Mouse (Mus musculus): ENCODE results near the gene Bag3. TPM values are rescaled to one million over a fixed set of nuclear protein-coding genes. Genes with fewer than 3 reads are reported as not detected.
"Not testable (repeated sequence)": the region's sequence is repeated elsewhere in the genome, so short reads cannot be mapped to it uniquely, and the experiment has no call there.

The Bag3 gene
- polyA plus RNA-seq, 1 experiment from 2014 or later = 13.6 TPM

- Histone ChIP-seq H3K9me3 (ENCODE audit: control insufficient read depth, low read length) (no peaks in the 10 kb centered on the region), H3K4me2 (ENCODE audit: low read length) (no peak overlapping the region), H3K9ac (ENCODE audit: low read length) (no peak overlapping the region), H3K27me3 (replicated peaks; ENCODE audit: control insufficient read depth, insufficient read depth, low read length) (no peaks in the 10 kb centered on the region), H3K4me1 (replicated peaks; ENCODE audit: control insufficient read depth, insufficient read depth, low read length) (no peaks in the 10 kb centered on the region), H3K27ac (ENCODE audit: low read depth) (no peak overlapping the region), H3K36me3 (ENCODE audit: control insufficient read depth, insufficient read depth, low read length) (no peaks in the 10 kb centered on the region), H3K4me3 (ENCODE audit: low read depth, low read length) (no peak overlapping the region)
- DNase-seq (ENCODE audit: low spot score) = no peak
- no peak for ATAC-seq (replicated peaks; ENCODE audit: low FRiP score, low TSS enrichment, low read depth)
- 70% methylated on average over 7 of the region's 7 CpGs for WGBS
Observed at GRCm38 (mm10) chr7:128566311-128566710, 42.9 kb downstream of the Bag3 start.

DNA sequence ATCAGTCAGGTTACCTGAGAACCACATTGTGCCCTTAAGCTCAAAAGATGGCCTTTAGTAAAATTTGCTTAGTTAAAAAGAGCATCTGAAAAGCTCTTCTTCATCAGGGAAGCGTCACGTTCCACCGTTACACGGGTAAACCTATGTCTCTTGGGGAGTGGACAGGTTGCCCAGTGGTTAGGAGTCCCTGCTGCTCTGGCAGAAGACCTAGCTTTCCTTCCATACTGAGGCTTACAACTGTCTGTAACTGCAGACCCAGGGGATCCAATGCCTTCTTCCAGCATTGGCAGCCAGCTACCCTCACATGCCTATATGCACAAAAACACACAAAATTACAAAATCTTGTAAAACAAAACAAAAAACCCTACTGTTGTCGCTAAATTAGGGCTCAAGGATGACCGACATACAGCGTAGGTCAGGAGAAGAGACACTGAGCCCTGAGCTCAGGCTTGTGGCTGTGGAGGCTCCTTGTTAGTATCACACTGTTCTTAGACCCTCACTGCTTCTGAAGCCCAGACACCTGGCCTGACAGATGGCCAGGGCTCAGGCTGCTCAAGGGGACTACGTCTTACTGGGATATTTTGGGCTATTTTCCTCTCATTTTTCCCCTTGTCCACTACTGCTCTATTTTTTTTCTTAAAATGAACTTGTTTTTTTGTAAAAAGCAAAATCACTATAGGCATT, 44.3 kb downstream of the Bag3 start:
- H3K4me1 ChIP-seq (replicated peaks; ENCODE audit: control insufficient read depth, insufficient read depth, low read length) = no peaks in the 10 kb centered on the region
- WGBS = 84% methylated on average over 8 of the region's 8 CpGs

GRCm38 (mm10) chr7:128569429-128569828, 46.0 kb downstream of the Bag3 start:
- not testable (repeated sequence) for H3K9ac ChIP-seq (ENCODE audit: low read length); H3K4me2 ChIP-seq (ENCODE audit: low read length); H3K9me3 ChIP-seq (ENCODE audit: control insufficient read depth, low read length); DNase-seq (ENCODE audit: low spot score); H3K27me3 ChIP-seq (replicated peaks; ENCODE audit: control insufficient read depth, insufficient read depth, low read length); ATAC-seq (replicated peaks; ENCODE audit: low FRiP score, low TSS enrichment, low read depth); H3K4me3 ChIP-seq (ENCODE audit: low read depth, low read length); H3K27ac ChIP-seq (ENCODE audit: low read depth); H3K4me1 ChIP-seq (replicated peaks; ENCODE audit: control insufficient read depth, insufficient read depth, low read length); H3K36me3 ChIP-seq (ENCODE audit: control insufficient read depth, insufficient read depth, low read length)
- WGBS = 88% methylated on average over 2 of the region's 2 CpGs

More for the DNA sequence above, 44.3 kb downstream of the Bag3 start:
- H3K27me3 ChIP-seq (replicated peaks; ENCODE audit: control insufficient read depth, insufficient read depth, low read length) = no peaks in the 10 kb centered on the region
- no peak overlapping the region for H3K9ac ChIP-seq (ENCODE audit: low read length)
- no peak for ATAC-seq (replicated peaks; ENCODE audit: low FRiP score, low TSS enrichment, low read depth)
- no peak overlapping the region for H3K27ac ChIP-seq (ENCODE audit: low read depth)
- no peaks in the 10 kb centered on the region for H3K9me3 ChIP-seq (ENCODE audit: control insufficient read depth, low read length)
- H3K4me2 ChIP-seq (ENCODE audit: low read length) = no peak overlapping the region
- H3K4me3 ChIP-seq (ENCODE audit: low read depth, low read length) = no peak overlapping the region
- H3K36me3 ChIP-seq (ENCODE audit: control insufficient read depth, insufficient read depth, low read length) = no peaks in the 10 kb centered on the region
- DNase-seq (ENCODE audit: low spot score) = no peak

- Histone ChIP-seq H3K4me2 (ENCODE audit: low read length) (no peak overlapping the region), H3K9me3 (ENCODE audit: control insufficient read depth, low read length) (no peaks in the 10 kb centered on the region), H3K36me3 (ENCODE audit: control insufficient read depth, insufficient read depth, low read length) (no peaks in the 10 kb centered on the region), H3K4me1 (replicated peaks; ENCODE audit: control insufficient read depth, insufficient read depth, low read length) (no peaks in the 10 kb centered on the region), H3K27me3 (replicated peaks; ENCODE audit: control insufficient read depth, insufficient read depth, low read length) (no peaks in the 10 kb centered on the region), H3K9ac (ENCODE audit: low read length) (no peak overlapping the region), H3K27ac (ENCODE audit: low read depth) (no peak overlapping the region), H3K4me3 (ENCODE audit: low read depth, low read length) (no peak overlapping the region)
- no peak for ATAC-seq (replicated peaks; ENCODE audit: low FRiP score, low TSS enrichment, low read depth)
- no peak for DNase-seq (ENCODE audit: low spot score)
- WGBS = 82% methylated on average over 8 of the region's 8 CpGs
Observed at GRCm38 (mm10) chr7:128569987-128570656, 46.7 kb downstream of the Bag3 start.

- DNase-seq (ENCODE audit: low spot score); H3K4me1 ChIP-seq (replicated peaks; ENCODE audit: control insufficient read depth, insufficient read depth, low read length); ATAC-seq (replicated peaks; ENCODE audit: low FRiP score, low TSS enrichment, low read depth); H3K9ac ChIP-seq (ENCODE audit: low read length); H3K36me3 ChIP-seq (ENCODE audit: control insufficient read depth, insufficient read depth, low read length); H3K27ac ChIP-seq (ENCODE audit: low read depth); H3K27me3 ChIP-seq (replicated peaks; ENCODE audit: control insufficient read depth, insufficient read depth, low read length); H3K4me2 ChIP-seq (ENCODE audit: low read length); H3K4me3 ChIP-seq (ENCODE audit: low read depth, low read length); H3K9me3 ChIP-seq (ENCODE audit: control insufficient read depth, low read length): not testable (repeated sequence)
- 84% methylated on average over 7 of the region's 7 CpGs for WGBS
Observed at GRCm38 (mm10) chr7:128570657-128571056, 47.2 kb downstream of the Bag3 start.

DNA sequence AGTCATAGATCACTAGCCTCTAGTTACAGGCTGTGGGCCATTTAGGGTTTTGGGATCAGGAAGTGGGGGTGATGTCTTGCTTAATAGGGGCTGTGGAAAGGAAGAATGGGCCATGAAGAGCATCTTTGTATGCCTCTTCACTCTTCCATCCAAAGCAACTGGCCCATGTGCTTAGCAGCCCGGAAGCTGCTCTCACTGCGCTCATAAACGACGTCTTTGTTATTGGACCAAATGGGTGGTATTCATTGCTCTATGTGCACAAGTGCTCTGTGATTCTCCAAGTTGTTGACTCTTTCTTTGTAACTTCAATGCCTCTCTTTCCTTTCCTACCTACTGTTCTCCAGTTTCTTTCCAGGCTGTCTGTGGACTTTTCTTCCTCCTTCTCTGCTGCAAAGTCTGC, 48.6 kb downstream of the Bag3 start:
- no peaks in the 10 kb centered on the region for H3K4me1 ChIP-seq (replicated peaks; ENCODE audit: control insufficient read depth, insufficient read depth, low read length)
- ATAC-seq (replicated peaks; ENCODE audit: low FRiP score, low TSS enrichment, low read depth) = no peak

DNA sequence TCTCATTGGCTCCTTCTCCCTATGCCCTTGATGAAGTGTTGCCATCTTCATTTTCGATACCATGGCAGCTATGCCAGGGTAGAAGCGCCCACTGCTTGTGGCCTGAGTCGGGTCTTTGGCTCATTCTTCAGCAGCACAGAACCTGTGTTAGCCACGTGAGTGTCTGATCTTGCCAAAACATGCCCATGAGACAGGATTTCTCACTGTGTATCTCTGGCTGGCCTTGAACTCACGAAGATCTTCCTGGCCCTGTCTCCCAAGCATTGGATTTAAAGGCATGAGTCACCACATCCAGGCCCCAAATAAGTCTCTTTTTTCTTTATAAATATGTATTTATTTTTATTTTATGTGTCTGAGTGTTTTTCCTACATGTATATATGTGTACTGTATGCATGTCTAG, 51.8 kb downstream of the Bag3 start:
- Histone ChIP-seq H3K27me3 (replicated peaks; ENCODE audit: control insufficient read depth, insufficient read depth, low read length) (no peaks in the 10 kb centered on the region), H3K36me3 (ENCODE audit: control insufficient read depth, insufficient read depth, low read length) (no peaks in the 10 kb centered on the region), H3K9me3 (ENCODE audit: control insufficient read depth, low read length) (no peaks in the 10 kb centered on the region), H3K4me3 (ENCODE audit: low read depth, low read length) (no peak overlapping the region), H3K27ac (ENCODE audit: low read depth) (no peak overlapping the region), H3K4me1 (replicated peaks; ENCODE audit: control insufficient read depth, insufficient read depth, low read length) (no peaks in the 10 kb centered on the region), H3K4me2 (ENCODE audit: low read length) (no peak overlapping the region), H3K9ac (ENCODE audit: low read length) (no peak overlapping the region)
- no peak for ATAC-seq (replicated peaks; ENCODE audit: low FRiP score, low TSS enrichment, low read depth)
- DNase-seq (ENCODE audit: low spot score) = no peak
- 95% methylated on average over 5 of the region's 5 CpGs for WGBS

More for the DNA sequence above, 48.6 kb downstream of the Bag3 start:
- no peak overlapping the region for H3K4me2 ChIP-seq (ENCODE audit: low read length)
- H3K9ac ChIP-seq (ENCODE audit: low read length) = no peak overlapping the region
- no peaks in the 10 kb centered on the region for H3K9me3 ChIP-seq (ENCODE audit: control insufficient read depth, low read length)
- no peak overlapping the region for H3K4me3 ChIP-seq (ENCODE audit: low read depth, low read length)
- no peak for DNase-seq (ENCODE audit: low spot score)
- no peaks in the 10 kb centered on the region for H3K27me3 ChIP-seq (replicated peaks; ENCODE audit: control insufficient read depth, insufficient read depth, low read length)
- WGBS = 48% methylated on average over 4 of the region's 4 CpGs
- no peak overlapping the region for H3K27ac ChIP-seq (ENCODE audit: low read depth)
- no peaks in the 10 kb centered on the region for H3K36me3 ChIP-seq (ENCODE audit: control insufficient read depth, insufficient read depth, low read length)

GRCm38 (mm10) chr7:128575794-128576193, 52.4 kb downstream of the Bag3 start:
- DNase-seq (ENCODE audit: low spot score) (no peak), ATAC-seq (replicated peaks; ENCODE audit: low FRiP score, low TSS enrichment, low read depth) (no peak)
- Histone ChIP-seq H3K4me1 (replicated peaks; ENCODE audit: control insufficient read depth, insufficient read depth, low read length) (no peaks in the 10 kb centered on the region), H3K27ac (ENCODE audit: low read depth) (no peak overlapping the region), H3K9me3 (ENCODE audit: control insufficient read depth, low read length) (no peaks in the 10 kb centered on the region), H3K4me3 (ENCODE audit: low read depth, low read length) (no peak overlapping the region), H3K36me3 (ENCODE audit: control insufficient read depth, insufficient read depth, low read length) (no peaks in the 10 kb centered on the region), H3K4me2 (ENCODE audit: low read length) (no peak overlapping the region), H3K9ac (ENCODE audit: low read length) (no peak overlapping the region), H3K27me3 (replicated peaks; ENCODE audit: control insufficient read depth, insufficient read depth, low read length) (no peaks in the 10 kb centered on the region)
- 70% methylated on average over 2 of the region's 2 CpGs for WGBS

GRCm38 (mm10) chr7:128577607-128578006, 54.2 kb downstream of the Bag3 start:
- no peak overlapping the region for H3K4me2 ChIP-seq (ENCODE audit: low read length)
- no peak for ATAC-seq (replicated peaks; ENCODE audit: low FRiP score, low TSS enrichment, low read depth)
- no peaks in the 10 kb centered on the region; the same call in 1 of the 2 replicates for H3K4me1 ChIP-seq (replicated peaks; ENCODE audit: control insufficient read depth, insufficient read depth, low read length)
- no peak overlapping the region for H3K27ac ChIP-seq (ENCODE audit: low read depth)
- no peaks in the 10 kb centered on the region for H3K27me3 ChIP-seq (replicated peaks; ENCODE audit: control insufficient read depth, insufficient read depth, low read length)
- H3K9me3 ChIP-seq (ENCODE audit: control insufficient read depth, low read length) = no peaks in the 10 kb centered on the region
- no peak overlapping the region for H3K9ac ChIP-seq (ENCODE audit: low read length)
- no peaks in the 10 kb centered on the region for H3K36me3 ChIP-seq (ENCODE audit: control insufficient read depth, insufficient read depth, low read length)
- no peak for DNase-seq (ENCODE audit: low spot score)
- H3K4me3 ChIP-seq (ENCODE audit: low read depth, low read length) = no peak overlapping the region
- 32% methylated on average over 1 of the region's 1 CpGs for WGBS
